Mouse (Mus musculus): Measurements from ENCODE around the gene Itpk1. TPM values are rescaled to one million over a fixed set of nuclear protein-coding genes. Genes with fewer than 3 reads are reported as not detected.

Gene Itpk1
- polyA plus RNA-seq, 1 experiment = 324 TPM

DNA sequence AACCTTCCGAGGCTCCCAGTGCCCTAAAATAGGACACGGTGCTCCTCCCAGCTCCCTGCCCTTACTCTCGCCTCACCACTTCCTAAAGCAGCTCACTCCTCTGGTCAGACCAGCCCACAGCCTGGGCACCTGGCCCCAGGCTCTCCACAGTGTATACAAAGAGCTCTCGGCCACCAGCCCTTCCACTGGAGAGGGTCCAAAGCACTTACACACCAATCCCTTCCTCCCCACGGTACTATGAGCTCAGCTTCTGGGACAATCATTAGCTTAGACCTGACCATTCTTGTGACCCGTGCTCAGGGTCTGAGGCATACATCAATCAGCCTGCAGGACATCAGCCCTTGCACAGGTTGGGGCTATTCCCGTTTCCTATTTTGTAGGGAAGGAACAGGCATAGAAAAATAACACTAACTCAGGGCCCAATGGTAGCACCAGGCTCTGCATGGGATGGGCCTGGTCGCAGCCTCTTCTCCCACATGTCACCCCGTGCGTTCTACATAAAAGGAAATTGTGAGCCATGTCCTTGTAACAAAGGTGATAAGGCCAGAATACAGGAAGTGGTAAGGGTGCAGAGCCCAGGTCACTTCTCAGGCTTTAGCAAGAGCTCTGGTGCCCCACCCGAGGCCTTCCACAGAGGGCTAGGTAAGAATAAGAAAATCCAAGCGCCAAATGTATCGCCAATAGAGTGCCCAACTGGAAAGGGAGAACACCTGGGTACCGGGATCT is 56.7 kb downstream of the Itpk1 start:
- no peak overlapping the region for H3K4me3 ChIP-seq (ENCODE audit: low read depth, low read length)
- peaks cover 8% of the 10 kb centered on the region for H3K36me3 ChIP-seq (ENCODE audit: control insufficient read depth, insufficient read depth, low read length)
- H3K27ac ChIP-seq (ENCODE audit: insufficient read depth, low read depth, low read length) = peak overlapping the region; percentile 38
- peaks cover 61% of the 10 kb centered on the region for H3K4me1 ChIP-seq (ENCODE audit: control insufficient read depth, insufficient read depth, insufficient read length, low read length)
- 48% methylated on average over 14 of the region's 14 CpGs for WGBS
- TF ChIP-seq CTCF (IDR thresholded peaks at IDR 0.05; ENCODE audit: extremely low read depth, insufficient read length, insufficient replicate concordance, low read depth, low read length) (no peak), POLR2A (IDR thresholded peaks at IDR 0.05; ENCODE audit: low read depth, low read length) (no peak)
- no peaks in the 10 kb centered on the region for H3K27me3 ChIP-seq (ENCODE audit: control insufficient read depth, insufficient read depth, low read length)

DNA sequence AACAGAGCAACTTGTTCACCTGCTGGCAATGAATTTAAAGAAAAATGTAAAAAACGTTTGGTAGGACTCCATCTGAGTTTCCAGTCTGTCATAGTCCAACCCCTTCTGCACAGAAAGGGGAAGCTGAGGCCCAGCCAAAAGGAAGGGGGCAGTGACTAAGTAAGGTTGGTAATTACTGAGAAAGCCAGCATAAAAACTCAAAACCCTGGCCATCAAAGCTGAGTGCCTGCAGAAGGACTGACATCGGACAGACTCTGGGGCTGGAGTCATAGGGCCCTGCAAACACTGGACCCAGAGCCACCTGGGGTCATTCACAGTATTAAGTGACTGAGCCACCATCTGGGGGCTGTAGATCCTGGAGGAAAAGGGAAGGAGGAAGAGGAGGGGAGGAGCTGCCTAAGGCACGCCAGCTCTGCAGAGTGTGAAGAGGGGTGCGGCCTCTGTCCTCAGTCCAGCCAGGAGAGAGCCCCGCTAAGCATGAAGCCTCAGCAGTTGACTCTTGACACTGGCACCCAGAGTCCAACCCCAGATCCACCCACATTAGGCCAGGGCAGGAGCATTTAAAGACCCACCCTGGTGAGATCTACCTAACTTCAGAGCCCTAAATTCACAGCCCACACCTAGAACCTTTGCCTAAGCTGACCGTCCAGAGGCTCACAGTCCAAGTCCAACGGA is 58.0 kb downstream of the Itpk1 start:
- Histone ChIP-seq H3K4me3 (ENCODE audit: low read depth, low read length) (no peak overlapping the region), H3K4me1 (ENCODE audit: control insufficient read depth, insufficient read depth, insufficient read length, low read length) (peaks cover 56% of the 10 kb centered on the region), H3K27ac (ENCODE audit: insufficient read depth, low read depth, low read length) (peak overlapping the region; percentile 50), H3K36me3 (ENCODE audit: control insufficient read depth, insufficient read depth, low read length) (peaks cover 2% of the 10 kb centered on the region; the same call in 1 of the 2 replicates), H3K27me3 (ENCODE audit: control insufficient read depth, insufficient read depth, low read length) (no peaks in the 10 kb centered on the region)
- 60% methylated on average over 7 of the region's 7 CpGs for WGBS
- TF ChIP-seq POLR2A (IDR thresholded peaks at IDR 0.05; ENCODE audit: low read depth, low read length) (no peak), CTCF (IDR thresholded peaks at IDR 0.05; ENCODE audit: extremely low read depth, insufficient read length, insufficient replicate concordance, low read depth, low read length) (no peak)

DNA sequence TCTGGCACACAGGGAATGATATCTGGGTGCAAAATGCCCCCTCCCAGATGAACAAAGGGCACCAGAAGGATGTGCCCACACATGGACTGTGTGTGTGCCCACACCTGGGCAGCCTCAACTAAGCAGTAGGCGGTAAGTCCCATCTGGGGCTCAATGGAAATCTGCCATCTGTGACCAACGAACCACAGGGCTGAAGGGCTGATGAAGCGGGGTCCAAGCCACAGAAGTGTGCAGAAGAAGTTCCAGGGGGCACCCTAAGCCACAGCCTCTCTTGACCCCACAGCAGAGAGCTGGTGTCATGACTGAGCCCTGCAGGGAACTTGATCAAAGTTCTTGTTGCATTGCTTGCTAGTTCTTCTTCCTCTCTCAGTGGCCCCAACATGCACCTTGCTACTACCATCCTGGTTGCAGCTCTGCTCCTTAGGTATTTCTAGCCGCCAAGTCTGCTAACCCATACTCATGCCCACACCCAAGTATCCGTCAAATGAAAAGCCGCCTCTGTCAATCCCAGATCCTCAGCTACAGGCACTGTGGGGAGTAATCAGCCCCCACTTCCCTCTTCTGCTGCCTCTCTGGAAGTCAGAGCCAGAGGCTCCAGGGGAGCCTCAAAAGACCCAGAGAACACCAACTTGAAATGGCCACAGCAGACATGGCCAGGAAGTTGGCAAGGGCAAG is 58.7 kb downstream of the Itpk1 start:
- Histone ChIP-seq H3K27me3 (ENCODE audit: control insufficient read depth, insufficient read depth, low read length) (no peaks in the 10 kb centered on the region), H3K36me3 (ENCODE audit: control insufficient read depth, insufficient read depth, low read length) (peaks cover 2% of the 10 kb centered on the region), H3K27ac (ENCODE audit: insufficient read depth, low read depth, low read length) (0 out of 2 replicates have a peak overlapping the region, but pooled peaks have one; percentile 2), H3K4me3 (ENCODE audit: low read depth, low read length) (no peak overlapping the region), H3K4me1 (ENCODE audit: control insufficient read depth, insufficient read depth, insufficient read length, low read length) (peaks cover 54% of the 10 kb centered on the region)
- TF ChIP-seq CTCF (IDR thresholded peaks at IDR 0.05; ENCODE audit: extremely low read depth, insufficient read length, insufficient replicate concordance, low read depth, low read length) (no peak), POLR2A (IDR thresholded peaks at IDR 0.05; ENCODE audit: low read depth, low read length) (no peak)
- WGBS = 81% methylated on average over 6 of the region's 6 CpGs

DNA sequence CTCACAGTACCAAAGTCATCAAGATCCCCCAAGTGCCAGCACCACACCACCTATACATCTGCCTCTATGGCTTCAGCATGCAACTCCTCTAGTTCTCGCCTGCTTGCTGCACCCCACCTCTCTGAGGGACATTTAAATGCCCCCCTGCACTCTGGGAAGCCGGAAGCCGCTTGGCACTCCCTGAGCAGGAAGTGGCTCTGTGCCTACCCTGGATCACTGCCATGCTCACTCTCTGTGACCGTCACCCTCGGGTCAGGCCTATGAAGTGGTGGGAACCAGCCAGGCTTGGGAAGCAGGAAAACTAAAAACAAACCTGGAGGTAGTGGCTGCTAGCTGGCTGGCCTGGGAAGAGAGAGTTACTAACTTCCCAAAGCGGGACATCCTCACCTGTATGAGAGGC is 61.4 kb downstream of the Itpk1 start:
- no peak for TF ChIP-seq POLR2A (IDR thresholded peaks at IDR 0.05; ENCODE audit: low read depth, low read length)
- TF ChIP-seq CTCF (IDR thresholded peaks at IDR 0.05; ENCODE audit: extremely low read depth, insufficient read length, insufficient replicate concordance, low read depth, low read length) = no peak
- Histone ChIP-seq H3K4me1 (ENCODE audit: control insufficient read depth, insufficient read depth, insufficient read length, low read length) (peaks cover 41% of the 10 kb centered on the region), H3K27ac (ENCODE audit: insufficient read depth, low read depth, low read length) (peak overlapping the region; percentile 30; the same call in 1 of the 2 replicates), H3K27me3 (ENCODE audit: control insufficient read depth, insufficient read depth, low read length) (no peaks in the 10 kb centered on the region), H3K36me3 (ENCODE audit: control insufficient read depth, insufficient read depth, low read length) (peaks cover 2% of the 10 kb centered on the region), H3K4me3 (ENCODE audit: low read depth, low read length) (no peak overlapping the region)
- WGBS = 22% methylated on average over 6 of the region's 6 CpGs

DNA sequence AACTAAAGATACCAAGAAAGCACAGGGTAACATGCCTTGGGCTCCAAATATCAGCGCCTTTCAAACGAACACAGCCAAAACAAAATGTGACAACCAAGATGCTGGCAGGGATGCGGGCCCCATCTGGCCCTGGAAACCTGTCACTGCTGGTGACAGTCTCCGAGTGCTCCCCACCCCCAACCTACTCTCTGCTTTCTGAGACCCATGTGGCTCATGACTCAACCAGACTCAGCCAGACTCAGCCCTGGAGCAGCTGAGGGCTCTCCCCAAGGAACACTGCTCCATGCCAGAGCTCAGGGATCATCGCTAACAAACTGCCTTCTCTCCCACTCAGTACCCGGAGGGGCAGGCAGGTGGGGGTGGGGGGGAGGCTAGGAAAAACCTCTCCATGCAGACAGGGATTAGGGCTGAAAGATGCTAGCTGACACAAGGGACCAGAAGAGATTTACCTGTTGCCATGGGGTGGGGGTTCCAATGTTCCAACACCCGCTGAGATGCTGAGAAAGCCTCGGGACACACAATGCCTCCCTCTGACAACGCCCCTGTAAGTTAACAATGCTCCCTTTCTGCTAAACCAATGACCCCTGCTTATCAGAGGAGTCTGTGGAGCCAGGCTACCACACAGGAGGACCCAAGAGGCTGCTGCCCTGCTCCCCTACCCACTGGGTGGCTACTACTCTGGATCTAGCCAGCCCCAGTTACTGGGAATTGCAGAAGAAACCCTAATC is 64.1 kb downstream of the Itpk1 start:
- no peaks in the 10 kb centered on the region for H3K27me3 ChIP-seq (ENCODE audit: control insufficient read depth, insufficient read depth, low read length)
- H3K4me3 ChIP-seq (ENCODE audit: low read depth, low read length) = no peak overlapping the region
- H3K36me3 ChIP-seq (ENCODE audit: control insufficient read depth, insufficient read depth, low read length) = peaks cover 4% of the 10 kb centered on the region
- WGBS = 79% methylated on average over 9 of the region's 9 CpGs
- H3K4me1 ChIP-seq (ENCODE audit: control insufficient read depth, insufficient read depth, insufficient read length, low read length) = peaks cover 21% of the 10 kb centered on the region
- no peak for TF ChIP-seq CTCF (IDR thresholded peaks at IDR 0.05; ENCODE audit: extremely low read depth, insufficient read length, insufficient replicate concordance, low read depth, low read length)
- TF ChIP-seq POLR2A (IDR thresholded peaks at IDR 0.05; ENCODE audit: low read depth, low read length) = no peak
- H3K27ac ChIP-seq (ENCODE audit: insufficient read depth, low read depth, low read length) = no peak overlapping the region

DNA sequence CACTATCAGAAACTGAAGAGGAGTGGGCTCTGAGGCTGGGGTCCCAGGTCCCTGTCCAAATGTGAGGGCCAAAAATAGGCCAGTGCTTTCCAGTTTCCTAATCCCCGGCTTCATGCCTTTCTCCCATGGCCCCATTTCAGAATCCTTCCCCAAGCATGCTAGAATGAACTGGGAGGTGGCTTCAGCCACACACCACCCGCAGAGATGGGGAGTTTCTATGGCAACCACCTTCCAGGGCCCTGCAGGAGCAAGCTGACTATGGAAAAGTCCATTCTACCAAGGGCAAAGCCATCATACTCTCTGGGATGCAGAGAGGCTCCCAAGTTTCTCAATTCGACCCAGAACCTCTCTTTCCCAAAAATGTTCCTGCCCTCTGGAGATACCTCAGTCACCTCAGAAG is 65.9 kb downstream of the Itpk1 start:
- TF ChIP-seq POLR2A (IDR thresholded peaks at IDR 0.05; ENCODE audit: low read depth, low read length) = no peak
- Histone ChIP-seq H3K36me3 (ENCODE audit: control insufficient read depth, insufficient read depth, low read length) (peaks cover 10% of the 10 kb centered on the region), H3K4me1 (ENCODE audit: control insufficient read depth, insufficient read depth, insufficient read length, low read length) (peaks cover 7% of the 10 kb centered on the region), H3K4me3 (ENCODE audit: low read depth, low read length) (no peak overlapping the region), H3K27ac (ENCODE audit: insufficient read depth, low read depth, low read length) (no peak overlapping the region), H3K27me3 (ENCODE audit: control insufficient read depth, insufficient read depth, low read length) (no peaks in the 10 kb centered on the region)
- 86% methylated on average over 3 of the region's 3 CpGs for WGBS

All from small intestine, adult 2 months (tissue).